Mouse (Mus musculus): ENCODE measurements around the gene Cfap206. TPM values are rescaled to one million over a fixed set of nuclear protein-coding genes. Genes with fewer than 3 reads are reported as not detected.

Cfap206 gene
- polyA plus RNA-seq, 1 experiment from 2014 or later = 0.16 TPM

DNA sequence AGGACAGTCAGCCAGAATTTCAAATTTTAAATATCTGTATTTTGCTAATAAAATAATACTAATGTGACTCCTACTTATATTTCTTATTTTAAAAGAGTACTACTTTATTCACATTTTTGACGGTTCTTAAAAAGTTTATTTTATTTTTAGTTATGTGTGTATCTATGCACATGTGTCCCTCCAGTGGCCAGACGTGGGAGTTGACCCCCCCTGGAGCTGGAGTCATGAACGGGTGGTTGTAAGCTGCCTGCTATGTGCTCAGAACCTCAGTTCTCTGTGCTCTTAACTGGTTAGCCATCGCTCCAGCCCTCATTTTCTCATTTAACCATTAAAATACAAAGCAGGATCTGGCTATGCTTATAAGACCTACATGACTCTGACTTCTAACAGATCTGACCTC lies 27.0 kb downstream of the Cfap206 start:
- TF ChIP-seq CTCF (IDR thresholded peaks at IDR 0.05; ENCODE audit: low read depth) = no peak
- Histone ChIP-seq H3K4me1 (ENCODE audit: insufficient read depth) (no peaks in the 10 kb centered on the region), H3K4me3 (ENCODE audit: low read depth, low read length) (no peak overlapping the region), H3K9me3 (ENCODE audit: low read depth, low read length) (no peaks in the 10 kb centered on the region), H3K27ac (ENCODE audit: low read depth) (no peak overlapping the region), H3K36me3 (ENCODE audit: insufficient read depth) (no peaks in the 10 kb centered on the region), H3K9ac (no peak overlapping the region), H3K4me2 (no peak overlapping the region), H3K27me3 (ENCODE audit: insufficient read depth, low read length) (no peaks in the 10 kb centered on the region)
- DNase-seq = peak; percentile 11
- no peak for ATAC-seq (ENCODE audit: insufficient read depth)
- 58% methylated on average over 4 of the region's 4 CpGs for WGBS

GRCm38 (mm10) chr4:34702231-34702630 lies 27.8 kb downstream of the Cfap206 start:
- no peak for TF ChIP-seq CTCF (IDR thresholded peaks at IDR 0.05; ENCODE audit: low read depth)
- H3K4me3 ChIP-seq (ENCODE audit: low read depth, low read length) = no peak overlapping the region
- H3K4me1 ChIP-seq (ENCODE audit: insufficient read depth) = no peaks in the 10 kb centered on the region
- H3K9ac ChIP-seq = no peak overlapping the region
- no peak overlapping the region for H3K4me2 ChIP-seq
- no peaks in the 10 kb centered on the region for H3K36me3 ChIP-seq (ENCODE audit: insufficient read depth)
- H3K27ac ChIP-seq (ENCODE audit: low read depth) = no peak overlapping the region
- H3K27me3 ChIP-seq (ENCODE audit: insufficient read depth, low read length) = no peaks in the 10 kb centered on the region
- WGBS = 96% methylated on average over 11 of the region's 11 CpGs
- ATAC-seq (ENCODE audit: insufficient read depth) (no peak), DNase-seq (no peak)
- H3K9me3 ChIP-seq (ENCODE audit: low read depth, low read length) = no peaks in the 10 kb centered on the region

DNA sequence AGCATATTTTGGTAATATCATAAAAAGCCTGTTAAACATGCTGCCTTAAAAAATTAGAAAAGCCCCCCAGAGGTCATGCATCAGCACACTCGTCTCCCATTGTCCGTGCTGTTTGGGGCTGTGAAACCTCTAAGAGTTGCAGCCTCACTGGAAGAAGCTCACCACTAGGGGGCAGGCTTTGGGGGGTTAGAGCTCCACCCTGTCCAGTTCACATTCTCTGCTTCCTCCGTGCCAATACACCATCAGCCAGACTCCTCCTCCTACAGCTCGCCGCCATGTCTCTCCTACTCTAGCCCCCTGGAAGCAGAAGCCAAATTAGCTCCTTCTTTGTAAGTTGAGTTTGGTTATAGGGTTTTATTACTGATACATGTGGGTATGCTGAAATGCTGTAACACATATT lies 28.5 kb downstream of the Cfap206 start:
- peak; percentile 28 for DNase-seq
- H3K4me2 ChIP-seq = no peak overlapping the region
- peak; percentile 67 for TF ChIP-seq CTCF (IDR thresholded peaks at IDR 0.05; ENCODE audit: low read depth)
- 0 out of 2 replicates have a peak, but pooled peaks have one; percentile 38 for ATAC-seq (ENCODE audit: insufficient read depth)
- H3K27ac ChIP-seq (ENCODE audit: low read depth) = no peak overlapping the region
- H3K36me3 ChIP-seq (ENCODE audit: insufficient read depth) = no peaks in the 10 kb centered on the region
- H3K9ac ChIP-seq = no peak overlapping the region
- no peaks in the 10 kb centered on the region for H3K4me1 ChIP-seq (ENCODE audit: insufficient read depth)
- H3K4me3 ChIP-seq (ENCODE audit: low read depth, low read length) = no peak overlapping the region
- no peaks in the 10 kb centered on the region for H3K9me3 ChIP-seq (ENCODE audit: low read depth, low read length)
- WGBS = 52% methylated on average over 5 of the region's 5 CpGs
- no peaks in the 10 kb centered on the region for H3K27me3 ChIP-seq (ENCODE audit: insufficient read depth, low read length)

DNA sequence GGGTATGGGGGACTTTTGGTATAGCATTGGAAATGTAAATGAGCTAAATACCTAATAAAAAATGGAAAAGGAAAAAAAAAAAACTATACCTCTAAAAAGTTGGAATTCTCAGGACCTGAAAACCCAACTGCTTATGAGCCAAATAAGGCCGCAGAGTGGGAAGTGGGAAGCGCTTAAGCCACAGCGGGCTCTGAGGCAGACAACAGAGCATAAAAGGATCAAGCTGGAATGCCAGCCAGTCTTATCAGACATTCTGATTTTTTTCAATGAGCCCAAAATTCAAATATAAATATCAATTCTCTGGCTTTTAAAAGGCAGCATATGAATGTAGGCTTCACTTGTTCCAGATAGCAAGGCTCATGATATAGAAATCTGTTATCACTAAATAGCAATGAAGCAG lies 42.0 kb downstream of the Cfap206 start:
- DNase-seq (peak; percentile 48), ATAC-seq (ENCODE audit: insufficient read depth) (no peak)
- TF ChIP-seq CTCF (IDR thresholded peaks at IDR 0.05; ENCODE audit: low read depth) = no peak
- Histone ChIP-seq H3K4me2 (peak overlapping the region; percentile 69), H3K4me1 (ENCODE audit: insufficient read depth) (no peaks in the 10 kb centered on the region; the same call in 1 of the 2 replicates), H3K27ac (ENCODE audit: low read depth) (no peak overlapping the region), H3K9me3 (ENCODE audit: low read depth, low read length) (no peaks in the 10 kb centered on the region), H3K27me3 (ENCODE audit: insufficient read depth, low read length) (no peaks in the 10 kb centered on the region), H3K9ac (no peak overlapping the region), H3K36me3 (ENCODE audit: insufficient read depth) (no peaks in the 10 kb centered on the region), H3K4me3 (ENCODE audit: low read depth, low read length) (no peak overlapping the region)
- WGBS = 76% methylated on average over 3 of the region's 3 CpGs

DNA sequence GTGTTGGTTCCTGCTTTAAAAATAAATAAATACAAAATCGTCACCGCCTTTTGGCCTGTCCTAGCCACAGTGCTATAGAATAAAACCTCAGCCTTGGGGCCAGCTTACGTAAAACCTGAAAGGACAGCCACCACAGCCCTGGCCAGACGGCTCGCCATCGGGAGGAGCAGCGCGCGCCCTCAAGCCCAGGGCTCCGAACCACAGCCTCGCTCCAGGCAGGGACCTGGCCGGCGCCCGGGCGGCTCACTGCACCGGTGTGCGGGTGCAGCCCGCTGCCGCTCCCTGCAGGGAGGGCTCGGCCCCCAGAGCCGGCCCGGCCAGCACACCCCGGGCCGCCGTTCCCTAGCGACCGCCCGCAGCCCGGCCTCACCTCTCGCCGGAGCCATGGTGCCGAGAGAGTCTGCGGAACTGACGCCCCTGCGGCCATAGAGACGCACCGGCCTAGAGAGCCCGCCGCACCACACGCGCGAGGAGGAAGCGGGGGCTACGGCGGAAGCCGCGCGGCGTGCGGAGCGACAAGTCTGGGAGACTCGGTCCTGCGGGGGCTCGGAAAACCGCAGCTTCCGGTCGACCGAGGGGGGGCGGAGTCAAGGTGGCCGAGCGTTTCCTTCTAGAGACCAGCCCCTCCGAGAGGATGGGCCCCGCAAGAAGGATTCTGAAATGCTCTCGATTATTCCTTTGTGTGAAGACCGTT lies 43.0 kb downstream of the Cfap206 start, which contains the start of gene Slc35a1:
TSS of gene Slc35a1 (minus strand) at position 565 of the 694 bp plus-strand sequence.
- peak; percentile 95 for DNase-seq
- Histone ChIP-seq H3K9ac (peak within 1 kb of the TSS; percentile 89), H3K4me2 (peak within 1 kb of the TSS; percentile 69), H3K4me1 (ENCODE audit: insufficient read depth) (no peaks in the 10 kb centered on the region; the same call in 1 of the 2 replicates), H3K9me3 (ENCODE audit: low read depth, low read length) (no peaks in the 10 kb centered on the region), H3K27ac (ENCODE audit: low read depth) (peak within 1 kb of the TSS; percentile 97), H3K4me3 (ENCODE audit: low read depth, low read length) (peak within 1 kb of the TSS; percentile 77), H3K36me3 (ENCODE audit: insufficient read depth) (peaks cover 8% of the 10 kb centered on the region), H3K27me3 (ENCODE audit: insufficient read depth, low read length) (no peaks in the 10 kb centered on the region)
- ATAC-seq (ENCODE audit: insufficient read depth) = peak; percentile 96
- under 1% methylated on average over 65 of the region's 65 CpGs for WGBS
- no peak for TF ChIP-seq CTCF (IDR thresholded peaks at IDR 0.05; ENCODE audit: low read depth)

DNA sequence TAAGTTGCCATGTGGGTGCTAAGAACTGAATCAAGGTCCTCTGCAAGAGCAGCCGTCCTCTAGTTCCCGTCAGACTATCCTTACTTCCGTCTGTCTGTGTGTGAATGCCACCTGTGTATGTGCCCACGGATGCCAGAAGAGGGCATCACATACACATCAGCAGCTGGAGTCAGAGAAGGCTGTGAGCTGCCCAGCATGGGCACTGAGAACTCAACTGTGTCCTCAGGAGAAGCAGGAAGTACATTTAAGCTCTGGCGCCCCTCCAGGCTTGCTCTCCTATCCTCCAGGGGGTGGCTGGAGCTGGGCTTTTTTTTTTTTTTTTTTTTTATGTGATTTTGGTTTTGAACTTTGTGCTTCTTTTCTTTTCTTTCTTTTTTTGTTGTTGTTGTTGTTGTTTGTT lies 49.5 kb downstream of the Cfap206 start:
- peak; percentile 19 for DNase-seq

DNA sequence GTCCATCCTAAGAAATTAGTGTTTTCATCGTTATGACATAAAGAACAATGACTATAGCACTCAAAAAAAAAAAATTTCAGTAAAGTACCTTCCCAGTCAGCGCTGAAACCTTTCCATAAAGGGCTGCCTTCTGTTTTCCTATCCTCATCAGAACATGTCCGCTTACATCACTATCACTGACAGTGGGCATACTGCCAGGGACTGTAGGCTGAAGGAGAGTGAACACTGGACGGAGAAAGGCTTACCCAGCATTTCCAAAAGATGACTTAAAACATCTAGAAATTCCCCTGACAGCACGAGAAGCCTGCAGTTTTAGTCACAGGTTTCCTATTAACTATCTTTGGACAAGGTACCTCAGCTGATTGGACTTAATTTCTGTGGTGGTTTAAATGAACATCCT lies 56.3 kb downstream of the Cfap206 start:
- TF ChIP-seq CTCF (IDR thresholded peaks at IDR 0.05; ENCODE audit: low read depth) = no peak
- H3K9me3 ChIP-seq (ENCODE audit: low read depth, low read length) = no peaks in the 10 kb centered on the region
- no peak overlapping the region for H3K9ac ChIP-seq
- no peak overlapping the region for H3K4me3 ChIP-seq (ENCODE audit: low read depth, low read length)
- 70% methylated on average over 5 of the region's 5 CpGs for WGBS
- no peaks in the 10 kb centered on the region for H3K27me3 ChIP-seq (ENCODE audit: insufficient read depth, low read length)
- no peak overlapping the region for H3K27ac ChIP-seq (ENCODE audit: low read depth)
- peaks cover 36% of the 10 kb centered on the region for H3K36me3 ChIP-seq (ENCODE audit: insufficient read depth)
- no peak overlapping the region for H3K4me2 ChIP-seq
- no peaks in the 10 kb centered on the region for H3K4me1 ChIP-seq (ENCODE audit: insufficient read depth)
- peak; percentile 61 for DNase-seq
- no peak for ATAC-seq (ENCODE audit: insufficient read depth)

More for the DNA sequence above, 49.5 kb downstream of the Cfap206 start:
- Histone ChIP-seq H3K27ac (ENCODE audit: low read depth) (no peak overlapping the region), H3K4me2 (no peak overlapping the region), H3K4me1 (ENCODE audit: insufficient read depth) (no peaks in the 10 kb centered on the region), H3K9ac (no peak overlapping the region), H3K36me3 (ENCODE audit: insufficient read depth) (peaks cover 42% of the 10 kb centered on the region), H3K4me3 (ENCODE audit: low read depth, low read length) (no peak overlapping the region), H3K27me3 (ENCODE audit: insufficient read depth, low read length) (no peaks in the 10 kb centered on the region), H3K9me3 (ENCODE audit: low read depth, low read length) (no peaks in the 10 kb centered on the region)
- 0 out of 2 replicates have a peak, but pooled peaks have one; percentile 9 for TF ChIP-seq CTCF (IDR thresholded peaks at IDR 0.05; ENCODE audit: low read depth)
- 81% methylated on average over 5 of the region's 5 CpGs for WGBS
- ATAC-seq (ENCODE audit: insufficient read depth) = no peak

Measured in lung, embryonic 14.5 days (tissue).